Mouse (Mus musculus): ENCODE results near the gene Prm1. TPM values are rescaled to one million over a fixed set of nuclear protein-coding genes. Genes with fewer than 3 reads are reported as not detected.
A peak's percentile ranks its signal among the peaks of the same experiment; 100 is the strongest.

Gene Prm1
- polyA plus RNA-seq, 1 experiment from 2014 or later: 0.50 TPM

DNA sequence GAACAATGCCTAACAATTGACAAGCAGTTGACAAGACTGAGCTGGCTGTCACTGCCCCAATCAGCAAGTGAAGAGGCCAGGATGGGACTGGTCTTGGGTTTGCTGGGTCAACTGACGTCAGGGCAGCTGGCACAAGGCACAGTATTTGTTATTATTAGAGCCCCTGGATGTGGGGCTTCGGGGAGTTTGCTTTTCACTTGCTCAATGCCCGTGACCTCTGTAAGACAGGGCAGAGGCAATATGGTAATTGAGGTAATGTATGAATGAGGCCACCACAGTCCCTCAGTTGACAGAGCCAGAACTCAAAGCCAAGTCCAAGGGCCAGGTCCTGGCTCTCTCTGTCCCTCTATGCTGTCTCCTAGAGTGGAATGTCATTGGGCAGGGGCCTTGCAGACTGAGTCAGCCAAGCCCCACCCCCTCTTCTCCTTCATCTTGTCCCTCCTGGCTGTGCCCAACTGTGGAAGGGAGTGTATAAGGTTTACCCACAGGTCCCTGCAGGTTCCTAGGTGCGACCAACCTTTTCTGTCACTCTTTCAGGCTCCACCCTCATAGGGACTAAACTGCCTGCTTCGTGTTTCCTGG is 28.0 kb downstream of the Prm1 start:
- WGBS: 75% methylated on average over 5 of the region's 5 CpGs
- Histone ChIP-seq H3K4me3 (no peak overlapping the region), H3K36me3 (no peaks in the 10 kb centered on the region), H3K4me2 (no peak overlapping the region), H3K4me1 (peaks cover 26% of the 10 kb centered on the region), H3K27ac (no peak overlapping the region), H3K9me3 (no peaks in the 10 kb centered on the region), H3K9ac (no peak overlapping the region), H3K27me3 (no peaks in the 10 kb centered on the region)
- ATAC-seq (ENCODE audit: insufficient number of reproducible peaks, low FRiP score, low TSS enrichment, low read depth): no peak

DNA sequence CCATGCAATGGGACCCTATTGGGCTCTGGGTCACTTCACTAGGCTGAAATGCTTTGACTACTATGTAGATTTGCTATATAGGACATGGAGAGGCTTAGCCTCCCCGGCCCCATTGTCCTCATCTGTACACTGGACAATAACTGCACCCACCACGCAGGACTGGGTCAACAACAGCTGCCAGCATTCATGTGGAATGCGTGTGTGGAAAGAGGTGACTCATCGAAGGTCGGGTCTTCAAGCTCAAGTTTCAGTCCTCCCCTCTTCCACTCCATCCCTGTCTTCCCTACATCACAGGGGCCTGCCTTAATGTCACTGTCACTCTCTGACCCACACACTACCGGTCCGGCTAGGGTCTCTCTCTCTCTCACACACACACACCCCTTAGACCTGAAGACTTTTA is 29.3 kb downstream of the Prm1 start:
- Histone ChIP-seq H3K4me1 (peaks cover 15% of the 10 kb centered on the region), H3K9me3 (no peaks in the 10 kb centered on the region), H3K4me3 (no peak overlapping the region), H3K36me3 (no peaks in the 10 kb centered on the region), H3K27me3 (no peaks in the 10 kb centered on the region), H3K9ac (no peak overlapping the region), H3K27ac (no peak overlapping the region), H3K4me2 (no peak overlapping the region)
- no peak for ATAC-seq (ENCODE audit: insufficient number of reproducible peaks, low FRiP score, low TSS enrichment, low read depth)
- WGBS: 54% methylated on average over 7 of the region's 7 CpGs

DNA sequence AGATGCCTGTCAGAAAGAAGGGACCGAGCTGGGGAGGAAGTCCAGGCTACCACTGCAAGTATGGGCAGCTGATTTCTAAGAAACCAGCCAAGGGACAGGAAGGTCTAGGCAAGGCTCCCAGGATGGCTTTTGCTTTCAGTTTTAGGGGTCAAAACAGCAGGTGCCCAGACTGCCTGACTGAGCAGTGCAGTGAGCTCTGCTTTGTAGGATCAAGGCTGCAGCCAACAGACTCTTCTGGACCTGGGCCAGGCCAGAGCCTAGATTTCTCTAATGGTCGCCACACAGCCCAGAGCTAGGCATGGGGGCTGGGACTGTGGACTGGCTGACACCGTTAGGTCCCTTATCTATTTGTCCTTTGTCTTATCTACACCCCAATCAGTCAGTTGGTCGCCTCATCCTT is 30.9 kb downstream of the Prm1 start:
- no peak overlapping the region for H3K9ac ChIP-seq
- ATAC-seq (ENCODE audit: insufficient number of reproducible peaks, low FRiP score, low TSS enrichment, low read depth): no peak
- no peak overlapping the region for H3K27ac ChIP-seq
- H3K9me3 ChIP-seq: no peaks in the 10 kb centered on the region
- no peak overlapping the region for H3K4me3 ChIP-seq
- no peaks in the 10 kb centered on the region for H3K27me3 ChIP-seq
- H3K4me1 ChIP-seq: peaks cover 13% of the 10 kb centered on the region
- no peaks in the 10 kb centered on the region for H3K36me3 ChIP-seq
- H3K4me2 ChIP-seq: no peak overlapping the region
- WGBS: 66% methylated on average over 4 of the region's 4 CpGs

DNA sequence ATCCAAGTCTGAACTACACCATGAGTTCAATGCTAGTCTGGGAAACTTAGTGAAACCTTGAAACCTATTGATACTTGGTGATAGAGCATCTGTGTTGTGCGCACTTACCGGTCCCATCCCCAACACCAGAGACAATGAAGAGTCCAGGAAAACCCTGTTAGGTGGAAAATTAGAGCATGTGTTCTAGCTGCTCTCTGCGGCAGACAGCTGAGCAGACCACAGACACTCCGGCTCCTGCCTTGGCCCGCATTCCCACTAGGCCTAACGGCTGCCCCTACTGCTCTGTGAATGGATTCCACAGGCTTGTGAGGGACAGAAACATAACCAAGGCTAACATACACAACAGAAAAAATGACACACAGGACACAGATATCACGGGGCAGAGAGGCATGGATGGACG is 32.1 kb downstream of the Prm1 start:
- no peak for ATAC-seq (ENCODE audit: insufficient number of reproducible peaks, low FRiP score, low TSS enrichment, low read depth)
- Histone ChIP-seq H3K27ac (no peak overlapping the region), H3K27me3 (no peaks in the 10 kb centered on the region), H3K4me1 (peaks cover 23% of the 10 kb centered on the region), H3K9me3 (no peaks in the 10 kb centered on the region), H3K36me3 (no peaks in the 10 kb centered on the region), H3K9ac (no peak overlapping the region), H3K4me2 (no peak overlapping the region), H3K4me3 (no peak overlapping the region)
- 71% methylated on average over 8 of the region's 8 CpGs for WGBS

DNA sequence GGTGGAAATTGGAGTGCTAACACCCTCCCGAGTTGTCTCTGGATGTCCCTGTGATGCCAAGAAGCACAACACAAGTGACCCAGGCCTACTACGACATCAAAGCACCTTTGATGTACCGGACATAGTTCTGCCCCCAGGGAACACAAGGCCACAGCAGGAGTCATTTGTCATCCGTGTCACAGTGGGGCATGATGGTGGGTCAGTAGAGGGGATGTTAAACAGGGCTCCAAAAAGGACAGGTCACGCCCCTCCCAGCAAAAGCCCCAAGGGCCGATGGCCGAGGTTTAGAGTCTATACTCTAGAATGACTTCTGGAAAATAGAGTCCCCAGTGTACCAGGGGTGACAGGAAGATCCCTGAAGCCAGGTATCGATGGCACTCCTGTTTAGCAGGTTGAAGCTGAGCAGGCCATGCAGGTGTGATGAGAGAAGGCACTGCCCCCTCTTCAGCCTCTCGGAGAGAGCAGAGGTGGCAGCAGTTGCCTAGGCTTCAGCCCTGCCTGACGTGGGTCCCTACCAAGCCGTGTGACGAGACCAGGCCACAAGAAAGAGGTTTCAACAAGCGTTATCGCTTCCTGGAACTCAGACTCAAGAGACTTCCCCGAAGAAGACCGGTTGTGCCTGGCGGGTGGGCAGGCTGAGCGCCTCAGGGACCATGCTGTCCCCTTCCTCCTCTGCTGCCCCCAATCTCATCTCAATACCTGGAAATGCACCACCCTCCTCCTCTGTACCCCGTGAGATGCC is 33.7 kb downstream of the Prm1 start:
- H3K9ac ChIP-seq: no peak overlapping the region
- no peaks in the 10 kb centered on the region for H3K27me3 ChIP-seq
- no peak for ATAC-seq (ENCODE audit: insufficient number of reproducible peaks, low FRiP score, low TSS enrichment, low read depth)
- no peaks in the 10 kb centered on the region for H3K9me3 ChIP-seq
- no peaks in the 10 kb centered on the region for H3K36me3 ChIP-seq
- H3K4me3 ChIP-seq: no peak overlapping the region
- no peak overlapping the region for H3K27ac ChIP-seq
- H3K4me2 ChIP-seq: no peak overlapping the region
- WGBS: 52% methylated on average over 19 of the region's 19 CpGs
- H3K4me1 ChIP-seq: peaks cover 23% of the 10 kb centered on the region

DNA sequence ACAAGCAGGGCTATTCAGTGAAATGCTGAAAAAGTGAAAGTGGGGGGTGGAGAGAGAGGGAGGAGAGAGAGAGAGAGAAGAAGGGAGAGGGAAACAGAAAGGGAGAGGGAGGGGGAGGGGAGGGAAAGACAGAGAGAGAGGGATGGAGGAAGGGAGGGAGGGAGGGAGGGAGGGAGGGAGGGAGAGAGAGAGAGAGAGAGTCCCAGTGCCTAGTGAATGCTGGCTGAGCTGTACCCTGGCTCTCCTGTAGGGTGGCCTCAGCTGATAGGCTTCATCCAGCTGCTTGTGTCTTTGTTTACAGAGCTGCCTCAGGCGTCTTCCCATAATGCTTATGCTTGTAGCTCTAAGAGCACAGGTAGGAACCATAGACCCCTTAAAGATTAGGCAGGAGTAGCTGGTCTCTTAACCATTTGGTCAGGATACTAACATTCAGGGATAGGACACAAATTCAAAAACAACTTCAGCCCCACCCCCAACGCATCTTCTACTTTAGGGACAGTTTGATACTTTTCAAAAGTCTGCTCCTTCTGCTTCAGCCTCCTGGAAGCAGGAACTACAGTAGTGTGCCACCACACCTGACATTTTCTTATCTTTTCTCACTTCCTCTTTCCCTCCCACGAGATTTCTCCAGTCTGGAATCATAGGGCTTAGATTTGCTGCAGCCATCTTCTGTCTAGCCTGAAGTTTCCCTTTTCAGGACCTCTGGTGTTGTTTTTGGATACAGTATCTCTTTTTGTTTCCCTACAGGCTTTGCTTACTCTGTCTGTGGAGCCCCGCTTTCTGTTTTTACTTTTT is 34.9 kb downstream of the Prm1 start:
- no peak overlapping the region for H3K9ac ChIP-seq
- WGBS: 45% methylated on average over 4 of the region's 4 CpGs
- 0 out of 2 replicates have a peak overlapping the region, but pooled peaks have one; percentile 22 for H3K27ac ChIP-seq
- H3K4me2 ChIP-seq: no peak overlapping the region
- H3K4me1 ChIP-seq: peaks cover 23% of the 10 kb centered on the region
- no peaks in the 10 kb centered on the region for H3K27me3 ChIP-seq
- ATAC-seq (ENCODE audit: insufficient number of reproducible peaks, low FRiP score, low TSS enrichment, low read depth): no peak
- H3K4me3 ChIP-seq: no peak overlapping the region
- H3K36me3 ChIP-seq: no peaks in the 10 kb centered on the region
- H3K9me3 ChIP-seq: no peaks in the 10 kb centered on the region

DNA sequence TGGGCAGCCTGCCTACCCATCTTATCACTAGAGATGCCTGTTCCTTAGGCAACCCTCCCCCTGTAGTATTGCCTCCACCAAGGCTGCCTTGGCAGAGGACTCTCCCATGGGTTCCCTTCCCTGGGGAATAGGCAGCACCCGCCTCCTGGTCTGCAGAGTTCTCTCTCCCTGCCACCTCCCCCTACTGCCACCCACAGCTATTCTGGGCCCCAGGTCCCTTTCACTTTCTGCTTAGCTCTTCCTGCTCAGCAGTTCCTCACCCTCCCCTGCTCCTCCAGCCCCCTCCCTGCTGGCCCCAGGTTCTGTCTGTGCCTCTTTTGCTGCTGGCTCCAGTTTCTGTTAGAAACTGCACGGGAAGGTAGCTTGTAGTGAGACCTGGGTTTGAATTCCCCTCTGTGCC is 36.0 kb downstream of the Prm1 start:
- Histone ChIP-seq H3K36me3 (no peaks in the 10 kb centered on the region), H3K27ac (no peak overlapping the region), H3K9ac (no peak overlapping the region), H3K27me3 (no peaks in the 10 kb centered on the region), H3K4me1 (peaks cover 23% of the 10 kb centered on the region), H3K9me3 (no peaks in the 10 kb centered on the region), H3K4me2 (no peak overlapping the region), H3K4me3 (no peak overlapping the region)
- WGBS: 36% methylated on average over 2 of the region's 2 CpGs
- no peak for ATAC-seq (ENCODE audit: insufficient number of reproducible peaks, low FRiP score, low TSS enrichment, low read depth)

DNA sequence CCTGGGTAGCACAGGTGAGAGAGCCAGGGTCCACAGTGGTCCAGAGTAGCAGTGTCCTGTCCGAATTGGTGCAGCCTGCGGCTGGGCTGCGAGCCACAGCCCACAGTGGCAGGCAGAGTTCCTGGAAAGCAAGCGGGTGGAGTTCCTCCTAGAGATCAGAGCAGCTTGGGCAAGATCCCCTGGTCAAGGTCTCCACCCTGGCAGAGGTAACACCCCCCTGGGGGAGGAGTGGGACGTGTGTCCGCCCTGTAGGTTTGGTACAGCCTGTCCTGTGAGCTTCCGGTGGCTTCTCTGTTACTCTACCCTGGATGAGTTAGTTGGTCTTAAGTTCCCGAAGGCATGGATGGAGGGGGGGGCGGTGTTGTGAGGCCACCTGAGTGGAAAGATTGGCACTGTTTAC is 36.8 kb downstream of the Prm1 start:
- Histone ChIP-seq H3K4me2 (no peak overlapping the region), H3K9ac (no peak overlapping the region), H3K27me3 (no peaks in the 10 kb centered on the region), H3K4me1 (peaks cover 23% of the 10 kb centered on the region), H3K36me3 (no peaks in the 10 kb centered on the region), H3K9me3 (no peaks in the 10 kb centered on the region), H3K4me3 (no peak overlapping the region), H3K27ac (no peak overlapping the region)
- WGBS: 35% methylated on average over 9 of the region's 9 CpGs
- no peak for ATAC-seq (ENCODE audit: insufficient number of reproducible peaks, low FRiP score, low TSS enrichment, low read depth)

DNA sequence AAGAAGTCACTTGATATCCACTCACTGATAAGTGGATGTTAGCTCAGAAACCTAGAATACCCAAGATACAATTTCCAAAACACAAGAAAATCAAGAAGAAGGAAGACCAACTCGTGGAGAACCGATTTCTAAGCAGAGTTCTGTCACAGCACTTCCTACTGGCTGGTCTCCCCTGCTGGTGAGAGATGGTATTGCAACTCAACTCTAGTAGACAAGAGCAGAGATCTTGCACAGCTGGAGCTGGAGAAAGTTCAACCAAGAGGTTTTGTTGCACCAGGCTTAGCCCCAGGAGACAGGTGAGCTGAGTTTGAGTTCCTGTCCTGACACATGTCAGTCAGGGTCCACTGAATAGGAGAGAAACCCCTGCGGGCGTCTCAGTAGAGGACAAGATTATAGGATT is 38.5 kb downstream of the Prm1 start:
- Histone ChIP-seq H3K36me3 (no peaks in the 10 kb centered on the region), H3K4me1 (peaks cover 23% of the 10 kb centered on the region), H3K4me2 (no peak overlapping the region), H3K27ac (no peak overlapping the region), H3K27me3 (no peaks in the 10 kb centered on the region), H3K9ac (no peak overlapping the region), H3K9me3 (no peaks in the 10 kb centered on the region), H3K4me3 (no peak overlapping the region)
- 48% methylated on average over 4 of the region's 4 CpGs for WGBS
- ATAC-seq (ENCODE audit: insufficient number of reproducible peaks, low FRiP score, low TSS enrichment, low read depth): no peak

DNA sequence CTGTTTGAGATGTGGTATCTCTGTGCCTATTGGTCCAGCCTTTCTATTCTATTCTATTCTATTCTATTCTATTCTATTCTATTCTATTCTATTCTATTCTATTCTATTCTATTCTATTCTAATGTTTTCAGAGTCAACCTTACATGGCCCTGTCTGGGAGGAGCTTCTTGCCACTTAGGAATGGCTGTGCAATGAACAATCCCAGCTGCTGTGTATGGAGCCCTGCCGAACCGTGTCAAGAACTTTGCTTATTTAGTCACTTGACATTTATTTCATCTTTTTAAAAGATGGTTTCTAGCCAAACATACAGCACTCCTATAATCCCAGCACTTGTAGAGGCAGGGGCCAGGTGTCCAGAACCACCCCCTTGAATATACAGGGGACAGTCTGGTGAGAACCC is 41.3 kb downstream of the Prm1 start:
- Histone ChIP-seq H3K36me3 (no peaks in the 10 kb centered on the region), H3K4me1 (peaks cover 10% of the 10 kb centered on the region), H3K27me3 (no peaks in the 10 kb centered on the region), H3K9me3 (no peaks in the 10 kb centered on the region), H3K4me3 (no peak overlapping the region), H3K4me2 (no peak overlapping the region), H3K27ac (no peak overlapping the region), H3K9ac (no peak overlapping the region)
- ATAC-seq (ENCODE audit: insufficient number of reproducible peaks, low FRiP score, low TSS enrichment, low read depth): no peak
- WGBS: 65% methylated on average over 2 of the region's 2 CpGs

DNA sequence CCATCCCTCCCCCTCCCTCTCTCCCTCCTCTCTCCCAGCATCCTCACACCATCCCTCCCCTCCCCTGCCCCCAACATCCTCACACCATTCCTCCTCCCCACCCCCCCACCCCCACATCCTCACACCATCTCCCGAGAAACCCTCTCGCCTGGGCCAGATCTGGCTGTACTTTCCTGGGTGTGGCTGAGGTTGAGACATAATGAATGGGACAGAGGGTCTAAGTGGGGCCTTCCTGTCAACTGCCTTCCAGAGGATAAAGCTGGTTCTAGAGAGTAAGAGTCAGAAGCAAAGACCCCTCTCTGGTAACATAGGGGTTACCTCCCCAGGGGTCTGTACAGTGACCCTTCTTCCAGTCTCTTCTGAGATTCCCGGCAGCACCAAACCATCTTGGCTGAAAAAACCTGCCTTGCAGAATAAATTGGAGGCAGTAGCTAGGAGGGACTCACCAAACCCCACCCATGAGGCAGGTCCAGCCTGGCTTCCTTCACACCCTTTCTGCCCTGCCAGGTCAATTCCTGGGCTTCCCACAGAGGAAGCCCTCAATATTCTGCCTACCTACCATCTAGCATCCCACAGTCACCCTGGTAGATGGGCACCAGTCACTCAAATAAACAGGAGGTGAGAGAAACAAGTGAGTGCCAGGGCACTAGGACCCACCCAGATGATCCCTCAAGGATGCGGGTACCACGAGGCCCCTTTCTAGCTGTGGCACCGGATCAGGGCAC is 41.9 kb downstream of the Prm1 start:
- peaks cover 5% of the 10 kb centered on the region for H3K4me1 ChIP-seq
- H3K36me3 ChIP-seq: no peaks in the 10 kb centered on the region
- no peak overlapping the region for H3K4me2 ChIP-seq
- no peaks in the 10 kb centered on the region for H3K27me3 ChIP-seq
- H3K4me3 ChIP-seq: no peak overlapping the region
- no peak overlapping the region for H3K27ac ChIP-seq
- H3K9me3 ChIP-seq: no peaks in the 10 kb centered on the region
- H3K9ac ChIP-seq: no peak overlapping the region
- ATAC-seq (ENCODE audit: insufficient number of reproducible peaks, low FRiP score, low TSS enrichment, low read depth): no peak
- 51% methylated on average over 6 of the region's 6 CpGs for WGBS

Measured in limb, embryonic 15.5 days (tissue).